Mouse (Mus musculus) erythroblast, embryonic 14.5 days (primary cell): ENCODE measurements around the gene Zdhhc3. TPM values are rescaled to one million over a fixed set of nuclear protein-coding genes. Genes with fewer than 3 reads are reported as not detected.

Experiments used
- H3K27me3 ChIP-seq: 2 replicates; pipeline ENCODE4 v1.6.1; 2012; ENCODE audit warnings: inconsistent platforms; ENCODE audit not compliant: control insufficient read depth
- H3K36me3 ChIP-seq: 2 replicates; pipeline ENCODE4 v1.6.1; 2012; ENCODE audit warnings: mild to moderate bottlenecking, inconsistent platforms; ENCODE audit not compliant: control insufficient read depth
- H3K4me1 ChIP-seq: 2 replicates; pipeline ENCODE4 v1.6.1; 2012; ENCODE audit warnings: inconsistent platforms; ENCODE audit not compliant: control insufficient read depth
- H3K4me3 ChIP-seq: replicated peaks from 2 replicates; pipeline ENCODE3; 2012; ENCODE audit warnings: moderate library complexity, mild to moderate bottlenecking, inconsistent platforms
- H3K9me3 ChIP-seq: 2 replicates; pipeline ENCODE4 v1.6.1; 2012; ENCODE audit warnings: low read length, inconsistent platforms, mixed read lengths; ENCODE audit not compliant: control insufficient read depth
- GATA1 ChIP-seq: IDR thresholded peaks from 2 replicates; pipeline ENCODE4 v1.6.1; 2012; ENCODE audit warnings: low read length, inconsistent platforms, mixed read lengths
- TAL1 ChIP-seq: IDR thresholded peaks from 3 replicates; pipeline ENCODE4 v1.6.1; 2012; ENCODE audit warnings: low read length, inconsistent platforms, mixed read lengths
- polyA plus RNA-seq: library from polyadenylated mRNA; stranded (reverse); fragments of >175 nt; gene quantifications from 2 replicates; pipeline ENCODE4 v1.2.3, GENCODE M21; 2012

Gene Zdhhc3
- polyA plus RNA-seq, 1 experiment = 3.3 TPM

DNA sequence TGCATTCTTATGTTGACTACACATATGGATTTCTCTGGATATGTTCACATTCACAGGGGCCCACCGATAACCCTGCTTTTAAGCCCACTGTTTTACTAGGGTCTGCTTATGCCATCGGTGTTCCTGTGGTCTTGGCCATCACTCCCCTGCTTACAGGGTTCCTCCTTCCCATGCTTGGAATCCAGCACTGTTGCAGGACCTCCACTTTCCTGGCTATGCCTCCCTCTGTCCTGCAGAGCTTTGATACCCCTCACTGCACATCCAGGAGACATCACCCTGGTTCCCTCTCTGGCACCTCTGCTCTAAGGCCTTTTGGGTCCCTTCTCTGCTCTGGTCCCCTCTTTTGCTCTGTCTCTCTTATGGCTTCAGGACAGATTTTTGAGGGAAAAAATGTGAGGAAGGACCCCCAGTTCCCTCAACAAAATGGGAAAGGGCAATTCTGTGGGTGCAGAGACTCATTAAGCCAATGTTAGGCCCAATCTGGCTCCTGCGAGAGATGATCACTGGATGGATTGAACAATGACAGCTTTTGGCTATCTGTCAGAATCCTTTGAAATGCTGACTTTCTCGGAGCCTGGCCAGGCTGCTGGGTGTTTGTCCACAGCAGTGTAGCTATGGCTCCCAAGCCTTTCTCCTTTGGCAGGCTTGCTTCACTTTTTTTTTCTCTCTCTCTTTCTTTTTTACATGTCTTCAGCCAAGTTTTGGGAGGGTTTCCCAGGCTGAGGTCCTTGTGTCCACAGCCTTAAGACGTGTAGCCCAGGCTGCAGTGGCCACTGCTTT, 37.4 kb upstream of the Zdhhc3 start, which contains the start of gene Clec3b:
TSS of gene Clec3b (plus strand) at position 706 of the 780 bp plus-strand sequence.
- no peak for TF ChIP-seq GATA1
- TF ChIP-seq TAL1 = no peak
- H3K4me1 ChIP-seq = peaks cover 5% of the 10 kb centered on the region
- no peaks in the 10 kb centered on the region for H3K9me3 ChIP-seq
- no peaks in the 10 kb centered on the region for H3K36me3 ChIP-seq
- H3K4me3 ChIP-seq = no peak within 1 kb of the TSS
- no peaks in the 10 kb centered on the region for H3K27me3 ChIP-seq

GRCm38 (mm10) chr9:123148430-123148829, 35.4 kb upstream of the Zdhhc3 start:
- TF ChIP-seq GATA1 = no peak
- no peak for TF ChIP-seq TAL1

GRCm38 (mm10) chr9:123139887-123140614, 27.0 kb upstream of the Zdhhc3 start:
- Histone ChIP-seq H3K9me3 (no peaks in the 10 kb centered on the region), H3K4me3 (no peak overlapping the region), H3K27me3 (no peaks in the 10 kb centered on the region), H3K36me3 (peaks cover 56% of the 10 kb centered on the region), H3K4me1 (no peaks in the 10 kb centered on the region)
- TF ChIP-seq TAL1 = no peak

More at GRCm38 (mm10) chr9:123148430-123148829, 35.4 kb upstream of the Zdhhc3 start:
- Histone ChIP-seq H3K36me3 (no peaks in the 10 kb centered on the region; the same call in 1 of the 2 replicates), H3K4me1 (peaks cover 5% of the 10 kb centered on the region), H3K27me3 (no peaks in the 10 kb centered on the region), H3K4me3 (no peak overlapping the region), H3K9me3 (no peaks in the 10 kb centered on the region)

GRCm38 (mm10) chr9:123138891-123139474, 26.0 kb upstream of the Zdhhc3 start:
- no peaks in the 10 kb centered on the region for H3K4me1 ChIP-seq
- no peak overlapping the region for H3K4me3 ChIP-seq
- TF ChIP-seq GATA1 (no peak), TAL1 (no peak)
- peaks cover 66% of the 10 kb centered on the region for H3K36me3 ChIP-seq
- H3K27me3 ChIP-seq = no peaks in the 10 kb centered on the region
- H3K9me3 ChIP-seq = no peaks in the 10 kb centered on the region

DNA sequence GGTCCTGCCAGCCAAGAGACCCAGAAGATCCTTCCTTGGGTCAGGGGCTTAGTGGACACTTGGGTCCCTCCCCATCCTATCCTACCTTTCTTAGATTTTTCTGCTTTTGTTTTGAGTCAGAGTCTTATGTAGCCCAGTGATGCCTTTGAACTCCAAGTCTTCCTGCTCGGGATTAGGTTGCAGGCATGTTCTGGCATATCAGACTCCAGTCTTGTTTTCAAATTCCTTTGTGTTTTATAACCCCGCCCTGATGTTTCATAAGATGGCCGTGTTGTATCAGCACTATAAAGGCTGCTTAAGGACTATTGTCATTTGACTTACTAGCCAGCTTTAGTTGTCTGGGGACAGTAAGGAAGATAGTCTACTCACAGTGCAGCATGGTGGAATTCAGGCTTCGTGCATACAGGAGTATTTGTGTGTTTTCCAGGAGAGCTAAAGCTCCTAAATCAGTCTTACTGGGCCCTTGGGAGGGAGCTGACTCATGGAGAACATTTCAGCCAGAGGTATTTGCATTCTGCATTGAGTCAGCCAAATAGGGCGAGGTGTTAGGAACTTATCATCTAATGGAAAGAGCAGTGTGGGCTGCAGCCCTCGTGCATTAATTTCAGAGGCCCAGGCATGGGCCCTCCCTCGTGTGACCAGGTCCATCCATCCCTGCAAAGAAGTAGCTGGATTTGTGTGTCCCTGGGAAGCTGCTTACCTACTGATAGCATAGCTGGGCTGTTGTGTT, 24.1 kb upstream of the Zdhhc3 start:
- TF ChIP-seq TAL1 = no peak
- no peak for TF ChIP-seq GATA1
- Histone ChIP-seq H3K4me3 (no peak overlapping the region), H3K36me3 (peaks cover 85% of the 10 kb centered on the region), H3K27me3 (no peaks in the 10 kb centered on the region), H3K4me1 (peaks cover 2% of the 10 kb centered on the region; the same call in 1 of the 2 replicates), H3K9me3 (no peaks in the 10 kb centered on the region)

DNA sequence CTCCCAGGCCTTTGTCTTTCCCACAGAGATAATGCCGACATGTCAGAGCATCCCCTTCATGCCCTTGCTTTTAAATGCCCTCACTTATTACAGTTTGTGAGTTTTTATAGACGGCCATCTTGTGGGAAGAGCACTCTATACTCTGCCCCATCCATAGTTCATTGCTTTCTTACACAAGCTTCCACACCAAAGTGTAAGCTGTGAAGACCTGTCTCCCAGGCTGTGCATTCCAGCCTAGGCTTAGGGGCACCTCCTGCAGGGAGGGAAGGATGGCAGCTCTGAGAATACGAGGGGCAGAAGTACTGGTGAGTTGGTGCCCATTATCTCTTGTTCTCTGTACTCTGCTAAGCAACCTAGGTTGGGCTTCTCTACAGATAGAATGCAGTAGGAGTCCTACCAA, 20.0 kb upstream of the Zdhhc3 start:
- no peaks in the 10 kb centered on the region for H3K27me3 ChIP-seq
- TF ChIP-seq GATA1 (no peak), TAL1 (no peak)
- H3K9me3 ChIP-seq = no peaks in the 10 kb centered on the region
- peaks cover 6% of the 10 kb centered on the region for H3K4me1 ChIP-seq
- H3K36me3 ChIP-seq = peaks cover 98% of the 10 kb centered on the region
- no peak overlapping the region for H3K4me3 ChIP-seq

GRCm38 (mm10) chr9:123127663-123128062, 14.7 kb upstream of the Zdhhc3 start:
- peaks cover 33% of the 10 kb centered on the region for H3K4me1 ChIP-seq
- H3K36me3 ChIP-seq = peaks cover 84% of the 10 kb centered on the region
- no peaks in the 10 kb centered on the region for H3K27me3 ChIP-seq
- H3K4me3 ChIP-seq = no peak overlapping the region
- no peaks in the 10 kb centered on the region for H3K9me3 ChIP-seq
- TF ChIP-seq TAL1 = no peak
- TF ChIP-seq GATA1 = no peak

- H3K36me3 ChIP-seq = peaks cover 83% of the 10 kb centered on the region
- no peak for TF ChIP-seq TAL1
- TF ChIP-seq GATA1 = no peak
- H3K27me3 ChIP-seq = no peaks in the 10 kb centered on the region
- H3K4me1 ChIP-seq = peaks cover 26% of the 10 kb centered on the region
- H3K4me3 ChIP-seq = no peak overlapping the region
- no peaks in the 10 kb centered on the region for H3K9me3 ChIP-seq
Observed at GRCm38 (mm10) chr9:123124413-123124981, 11.5 kb upstream of the Zdhhc3 start.
